Mouse (Mus musculus): Measurements from ENCODE around the gene H2-Ke6. TPM values are rescaled to one million over a fixed set of nuclear protein-coding genes. Genes with fewer than 3 reads are reported as not detected.
A peak's percentile ranks its signal among the peaks of the same experiment; 100 is the strongest.
"Not testable (repeated sequence)": the region's sequence is repeated elsewhere in the genome, so short reads cannot be mapped to it uniquely, and the experiment has no call there.

H2-Ke6 gene
- total RNA-seq, 2 experiments from 2014 or later, result 27.1 to 35.4 TPM

DNA sequence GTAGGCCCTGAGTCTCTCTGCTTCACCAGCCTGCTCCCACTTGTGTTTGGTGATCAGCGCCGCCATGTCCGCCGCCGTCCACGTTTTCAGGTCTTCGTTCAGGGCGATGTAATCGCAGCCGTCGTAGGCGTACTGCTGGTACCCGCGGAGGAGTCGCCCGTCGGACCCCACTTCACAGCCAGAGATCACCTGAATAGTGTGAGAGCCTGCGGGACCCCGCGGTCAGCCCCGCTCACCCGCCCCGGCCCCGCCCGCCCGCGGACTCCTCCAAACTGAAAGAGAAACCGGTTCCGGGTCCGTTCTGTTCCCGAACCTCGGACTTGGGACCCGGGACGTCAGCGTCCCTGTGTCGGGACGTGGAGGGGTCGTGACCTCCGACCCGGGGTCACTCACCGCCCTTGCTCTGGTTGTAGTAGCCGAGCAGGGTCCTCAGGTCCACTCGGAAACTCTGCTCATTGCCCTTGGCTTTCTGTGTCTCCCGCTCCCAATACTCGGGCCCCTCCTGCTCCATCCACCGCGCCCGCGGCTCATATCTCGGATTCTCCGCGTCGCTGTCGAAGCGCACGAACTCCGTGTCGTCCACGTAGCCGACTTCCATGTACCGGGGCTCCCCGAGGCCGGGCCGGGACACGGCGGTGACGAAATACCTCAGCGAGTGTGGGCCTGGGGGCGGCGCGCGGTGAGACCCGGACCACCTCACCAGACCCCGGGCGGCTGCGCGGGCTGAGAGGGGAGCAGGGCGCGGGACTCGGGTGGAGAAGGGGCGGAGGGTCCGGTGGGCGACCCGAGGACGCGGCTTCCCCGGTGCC is 28.3 kb downstream of the H2-Ke6 start:
- ATAC-seq (replicated peaks; ENCODE audit: poor library complexity, severe bottlenecking), result no peak

DNA sequence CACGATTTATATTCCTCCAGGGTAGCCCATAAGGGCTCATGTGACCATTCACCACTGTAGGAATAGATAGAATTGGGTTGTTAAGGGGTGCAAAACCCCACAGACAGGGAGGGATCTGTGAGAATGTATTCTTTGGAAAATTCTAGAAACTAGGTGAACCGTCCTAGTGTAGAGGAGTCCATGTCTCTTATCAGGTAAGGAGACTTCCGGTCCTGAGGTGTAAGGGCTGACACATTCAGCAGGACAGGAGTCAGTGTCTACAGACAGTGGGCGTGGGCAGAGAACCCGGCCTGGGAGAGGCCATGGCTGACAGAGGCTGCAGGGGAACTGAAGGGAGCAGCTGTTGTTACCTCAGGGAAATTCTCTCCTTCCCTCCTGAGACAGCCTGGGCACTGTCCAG is 29.2 kb downstream of the H2-Ke6 start:
- ATAC-seq (replicated peaks; ENCODE audit: poor library complexity, severe bottlenecking), result not testable (repeated sequence)

DNA sequence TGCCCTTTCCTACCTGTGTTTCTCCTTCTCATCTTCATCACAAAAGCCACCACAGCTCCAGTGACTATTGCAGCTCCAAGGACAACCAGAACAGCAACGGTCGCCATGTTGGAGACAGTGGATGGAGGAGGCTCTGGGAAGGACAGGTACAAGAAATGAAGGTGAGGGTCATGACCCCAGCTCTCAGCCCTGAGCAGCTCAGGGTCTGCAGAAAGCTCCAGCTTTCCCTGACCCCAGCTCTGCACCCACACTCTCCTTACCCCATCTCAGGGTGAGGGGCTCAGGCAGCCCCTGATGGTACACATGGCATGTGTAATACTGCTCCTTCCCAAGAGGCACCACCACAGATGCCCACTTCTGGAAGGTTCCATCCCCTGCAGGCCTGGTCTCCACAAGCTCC is 30.8 kb downstream of the H2-Ke6 start:
- ATAC-seq (replicated peaks; ENCODE audit: poor library complexity, severe bottlenecking), result not testable (repeated sequence)

DNA sequence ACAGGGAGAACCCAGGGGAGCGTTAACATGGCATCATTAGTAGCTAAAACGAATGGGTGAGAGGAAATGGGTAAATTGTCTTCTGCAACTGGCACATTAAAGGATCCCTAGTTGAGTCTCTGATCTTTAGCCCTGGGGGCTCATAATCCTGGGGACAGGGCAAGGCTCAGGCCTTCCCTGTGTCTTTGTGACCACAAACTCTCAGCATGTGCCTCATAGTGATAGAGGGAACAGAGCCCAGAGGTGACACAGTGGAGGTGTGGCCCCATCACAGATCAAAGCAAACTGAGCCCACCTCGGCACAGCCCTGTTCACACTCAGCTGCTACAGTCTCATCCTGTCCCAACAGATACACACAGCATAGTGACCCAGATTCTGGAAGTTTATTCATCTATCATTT is 32.2 kb downstream of the H2-Ke6 start:
- ATAC-seq (replicated peaks; ENCODE audit: poor library complexity, severe bottlenecking), result no peak

DNA sequence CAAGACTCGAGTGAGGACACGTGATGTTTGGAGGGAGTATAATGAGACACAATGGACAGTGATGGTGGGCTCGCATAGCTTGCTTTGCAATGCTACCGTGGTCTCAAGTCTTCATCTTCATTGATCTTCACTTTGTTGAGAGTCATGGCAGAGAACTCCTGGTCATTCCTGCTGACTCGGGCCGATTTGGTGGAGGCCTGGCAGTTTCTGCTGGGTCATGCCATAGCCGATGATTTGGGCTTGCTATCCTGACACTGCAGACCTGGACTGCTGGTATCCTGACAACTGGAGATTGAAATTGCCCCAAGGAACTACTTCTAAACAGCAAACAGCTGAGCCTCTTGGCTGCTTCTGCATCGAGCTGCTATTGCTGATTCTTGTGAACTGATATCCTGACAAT is 32.9 kb downstream of the H2-Ke6 start:
- ATAC-seq (replicated peaks; ENCODE audit: poor library complexity, severe bottlenecking), result no peak

DNA sequence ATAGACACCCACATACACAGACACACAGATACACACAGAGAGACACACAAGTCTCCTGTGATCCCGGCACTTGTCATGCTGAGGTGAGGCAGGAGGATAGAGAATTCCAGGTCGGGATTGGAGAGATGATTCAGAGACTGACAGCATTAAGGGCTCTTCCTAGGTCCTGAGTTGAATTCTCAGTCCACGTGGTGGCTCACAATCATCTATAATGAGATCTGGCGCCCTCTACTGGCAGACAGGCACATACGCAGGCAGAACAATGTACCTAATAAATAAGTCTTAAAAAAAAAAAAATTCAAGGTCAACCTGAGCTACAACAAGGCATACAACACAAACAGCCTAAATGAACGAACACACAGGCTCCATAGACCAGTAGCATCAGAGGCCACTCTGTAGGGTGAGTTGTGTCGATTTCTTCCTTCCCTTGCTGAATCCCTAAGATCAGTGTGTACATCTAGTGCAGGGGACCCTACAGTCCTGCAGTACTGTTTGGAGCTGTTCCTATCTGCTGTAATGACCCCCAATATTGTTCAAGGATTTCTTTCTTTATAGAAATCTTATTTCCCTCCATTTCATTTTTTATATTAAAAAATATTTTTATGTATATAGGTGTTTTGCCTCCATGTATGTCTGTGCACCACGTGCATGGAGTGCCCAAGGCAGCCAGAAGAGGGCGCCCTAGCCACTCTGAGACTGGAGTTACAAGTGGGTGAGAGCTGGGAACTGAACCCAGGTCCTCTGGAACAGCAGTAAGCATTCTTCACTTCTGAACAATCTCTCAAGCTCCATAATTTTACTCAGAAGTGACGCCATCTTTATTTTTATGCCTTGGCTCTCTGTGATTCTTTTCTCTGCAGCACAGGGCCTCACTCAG is 35.8 kb downstream of the H2-Ke6 start:
- ATAC-seq (replicated peaks; ENCODE audit: poor library complexity, severe bottlenecking), result peak; percentile 70

DNA sequence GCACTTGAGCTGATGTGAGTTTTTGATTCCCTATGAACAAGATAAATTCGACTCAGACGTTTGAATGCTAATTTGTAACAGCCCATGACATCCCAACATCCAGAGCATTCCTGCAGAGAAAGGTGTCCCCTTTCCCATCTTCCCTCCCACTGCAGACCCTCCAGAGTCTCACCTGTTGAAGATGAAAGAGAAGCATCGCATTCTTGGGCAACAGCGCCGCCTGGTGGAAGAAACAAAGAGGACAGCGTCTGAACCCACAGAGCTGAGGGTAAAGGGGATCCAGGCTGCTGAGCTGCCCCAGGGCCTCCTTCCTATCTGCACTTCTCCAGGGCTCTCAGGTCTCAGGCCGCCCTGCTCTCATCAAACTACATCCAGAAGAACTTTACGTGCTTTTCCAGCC is 45.7 kb downstream of the H2-Ke6 start:
- not testable (repeated sequence) for ATAC-seq (replicated peaks; ENCODE audit: poor library complexity, severe bottlenecking)

DNA sequence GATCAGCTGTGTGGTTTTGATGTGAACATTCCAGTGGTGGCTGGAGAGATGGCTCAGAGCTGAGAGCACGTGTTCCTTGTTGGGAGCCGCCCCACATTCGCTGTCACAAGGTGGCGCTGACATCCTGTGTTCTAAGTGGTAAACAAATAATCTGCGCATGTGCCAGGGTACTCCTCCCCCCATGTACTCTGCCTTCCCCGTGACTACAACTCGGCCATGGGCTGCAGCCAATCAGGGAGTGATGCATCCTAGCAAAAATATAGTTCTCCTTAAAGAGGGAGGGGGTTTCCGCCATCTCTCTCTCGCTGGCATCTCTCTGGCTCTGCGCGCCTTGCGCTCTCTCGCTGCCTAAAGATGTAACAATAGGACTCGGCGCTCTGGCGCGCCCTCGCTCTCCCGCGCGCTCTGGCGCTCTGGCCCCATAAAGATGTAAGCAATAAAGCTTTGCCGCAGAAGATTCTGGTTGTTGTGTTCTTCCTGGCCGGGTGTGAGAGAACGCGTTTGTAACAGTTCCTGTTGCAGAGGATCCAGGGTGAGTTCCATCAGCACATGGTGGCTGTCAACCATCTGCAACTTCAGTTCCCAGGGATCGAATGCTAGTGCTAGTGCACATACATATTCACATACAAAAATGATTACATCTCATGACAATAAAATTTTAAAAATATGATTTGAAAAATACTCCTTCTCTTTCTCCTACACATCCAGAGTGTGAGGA is 46.5 kb downstream of the H2-Ke6 start:
- peak; percentile 61 for ATAC-seq (replicated peaks; ENCODE audit: poor library complexity, severe bottlenecking)

DNA sequence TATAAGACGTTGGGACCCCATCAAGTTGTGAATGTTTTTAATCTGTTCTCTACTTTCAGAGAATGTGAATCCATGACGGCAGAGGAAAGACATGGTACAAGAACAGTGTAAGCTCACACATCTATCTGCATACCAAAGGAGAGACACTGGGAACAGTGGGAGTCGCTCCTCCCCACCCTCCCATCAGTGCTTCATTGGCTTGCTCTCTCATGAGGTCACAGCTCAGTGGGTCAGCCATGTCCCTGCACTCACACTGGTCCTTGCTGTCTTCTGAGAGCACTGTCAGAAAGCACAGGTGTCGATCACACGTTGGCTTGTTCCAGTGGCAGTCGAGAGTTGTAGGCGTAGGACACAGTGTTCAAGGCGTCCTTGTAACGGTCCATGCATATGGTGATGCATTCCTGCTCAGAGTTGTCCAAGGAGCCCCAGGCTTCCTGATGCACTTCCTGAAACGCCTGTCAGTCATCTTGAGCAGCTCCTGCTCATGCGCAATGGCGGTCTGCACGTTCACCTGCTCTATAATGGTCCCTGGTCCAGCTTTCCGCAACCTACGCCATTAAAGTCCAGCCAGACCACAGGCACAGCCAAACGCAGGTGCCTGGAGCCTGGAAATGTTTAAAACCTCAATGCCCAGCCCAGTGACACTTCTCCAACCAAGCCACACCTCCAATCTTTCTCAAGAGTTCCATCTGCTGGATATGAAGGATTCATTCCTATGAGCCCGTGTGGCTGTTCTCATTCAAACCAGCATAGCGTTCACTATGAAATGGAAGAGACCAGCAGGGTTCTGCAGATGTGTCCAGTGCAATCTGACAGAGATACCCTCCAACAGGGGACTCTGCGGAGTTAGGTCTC is 47.5 kb downstream of the H2-Ke6 start:
- 0 out of 2 replicates have a peak, but pooled peaks have one; percentile 7 for ATAC-seq (replicated peaks; ENCODE audit: poor library complexity, severe bottlenecking)

DNA sequence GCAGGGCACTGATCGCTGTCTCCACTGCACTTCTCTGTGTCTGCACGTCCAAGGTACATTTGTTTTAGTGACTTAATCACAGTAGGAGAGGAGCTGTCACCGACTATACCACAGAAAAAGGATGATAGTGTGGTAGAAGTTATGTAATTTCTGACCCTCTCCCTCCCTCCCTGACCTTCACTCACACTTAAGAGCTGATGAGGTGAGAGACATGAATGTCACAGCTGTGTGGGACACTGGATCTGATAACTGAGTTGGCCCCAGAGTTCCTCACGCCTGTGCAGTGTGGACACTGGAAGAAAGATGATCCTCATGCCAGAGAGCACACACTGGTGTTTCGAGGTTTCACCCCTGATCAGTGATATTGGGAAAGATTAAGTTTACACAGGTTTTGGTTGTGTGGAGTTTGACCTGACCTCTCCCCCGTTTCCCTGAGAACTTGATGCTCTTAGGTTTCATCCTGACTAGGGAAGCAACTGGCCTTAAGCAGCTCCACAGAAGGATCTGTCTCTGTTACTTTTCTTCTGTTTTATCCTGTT is 48.3 kb downstream of the H2-Ke6 start:
- ATAC-seq (replicated peaks; ENCODE audit: poor library complexity, severe bottlenecking), result no peak

DNA sequence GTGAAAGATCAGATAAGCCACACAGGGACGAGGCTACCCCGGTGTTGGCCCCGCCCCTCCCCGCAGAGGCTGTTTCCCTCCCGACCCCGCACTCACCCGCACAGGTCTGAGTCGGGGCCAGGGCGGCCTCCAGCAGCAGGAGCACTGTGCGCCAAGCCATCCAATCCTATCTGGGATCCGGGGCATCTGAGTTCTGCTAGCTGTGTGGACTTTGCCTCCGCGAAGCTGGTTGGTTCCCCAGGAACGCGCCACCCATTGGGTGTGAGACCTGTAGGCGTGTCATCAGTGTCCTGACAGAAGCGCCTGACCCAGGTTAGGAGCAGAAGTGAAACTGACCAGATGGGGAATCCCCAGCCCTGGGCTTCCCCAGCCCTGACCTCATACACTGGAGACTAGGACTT is 49.2 kb downstream of the H2-Ke6 start:
- ATAC-seq (replicated peaks; ENCODE audit: poor library complexity, severe bottlenecking), result peak; percentile 90

DNA sequence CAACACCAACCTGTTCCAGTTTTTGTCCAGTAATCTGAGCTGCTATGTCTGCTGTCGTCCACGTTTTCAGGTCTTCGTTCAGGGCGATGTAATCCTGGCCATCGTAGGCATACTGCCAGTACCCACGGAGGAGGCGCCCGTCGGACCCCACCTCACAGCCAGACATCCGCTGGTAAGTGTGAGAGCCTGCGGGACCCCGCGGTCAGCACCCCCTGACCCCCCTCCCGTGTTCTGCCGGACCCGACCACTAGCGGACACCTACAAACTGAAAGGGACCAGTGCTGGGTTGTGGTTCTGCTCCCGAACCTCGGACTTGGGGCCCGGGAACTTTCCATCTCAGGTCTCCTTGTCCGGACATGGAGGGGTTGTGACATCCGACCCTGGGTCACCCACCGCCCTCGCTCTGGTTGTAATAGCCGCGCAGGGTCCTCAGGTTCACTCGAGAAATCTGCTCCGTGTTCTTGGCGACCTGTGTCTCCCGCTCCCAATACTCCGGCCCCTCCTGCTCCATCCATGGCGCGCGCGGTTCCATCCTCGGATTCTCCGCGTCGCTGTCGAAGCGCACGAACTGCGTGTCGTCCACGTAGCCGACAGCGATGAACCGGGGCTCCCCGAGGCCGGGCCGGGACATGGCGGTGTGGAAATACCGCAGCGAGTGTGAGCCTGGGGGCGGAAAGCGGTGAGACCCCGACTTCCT is 49.9 kb downstream of the H2-Ke6 start:
- no peak for ATAC-seq (replicated peaks; ENCODE audit: poor library complexity, severe bottlenecking)

Other genes with a start within 250 kb of the H2-Ke6 start
Only the 30 nearest of the 33 such genes appear.
- 3,502 and 3,517 TPM in 2 replicates for gene Rps28, start 203.5 kb downstream of the H2-Ke6 start, total RNA-seq (2014; fragmentation: Nextera tagmentation)
- 2,416 and 2,576 TPM in 2 replicates for gene Rps28, start 203.5 kb downstream of the H2-Ke6 start, total RNA-seq (2017)
- gene Ndufa7, start 203.5 kb downstream of the H2-Ke6 start, total RNA-seq (2014; fragmentation: Nextera tagmentation), result 282 and 300 TPM in 2 replicates
- gene Ndufa7, start 203.5 kb downstream of the H2-Ke6 start, total RNA-seq (2017), result 133 and 200 TPM in 2 replicates
- gene Cd320, start 185.0 kb downstream of the H2-Ke6 start, total RNA-seq (2014; fragmentation: Nextera tagmentation), result 21.9 and 35.5 TPM in 2 replicates
- 20.3 and 31.3 TPM in 2 replicates for gene Cd320, start 185.0 kb downstream of the H2-Ke6 start, total RNA-seq (2017)
- gene Gm7029, start 154.2 kb downstream of the H2-Ke6 start, total RNA-seq (2014; fragmentation: Nextera tagmentation), result not detected in 2 replicates
- gene Gm7029, start 154.2 kb downstream of the H2-Ke6 start, total RNA-seq (2017), result not detected in 2 replicates
- 9.5 and 13.9 TPM in 2 replicates for gene Kifc1, start 137.4 kb downstream of the H2-Ke6 start, total RNA-seq (2014; fragmentation: Nextera tagmentation)
- 31.3 and 35.8 TPM in 2 replicates for gene Kifc1, start 137.4 kb downstream of the H2-Ke6 start, total RNA-seq (2017)
- gene Platr17, start 122.9 kb downstream of the H2-Ke6 start, total RNA-seq (2014; fragmentation: Nextera tagmentation), result 0.98 and 1.4 TPM in 2 replicates
- gene Platr17, start 122.9 kb downstream of the H2-Ke6 start, total RNA-seq (2017), result 0.46 TPM in 1 of 2 replicates, not detected in the other
- gene Daxx, start 118.6 kb downstream of the H2-Ke6 start, total RNA-seq (2014; fragmentation: Nextera tagmentation), result 44.7 and 55.1 TPM in 2 replicates
- 22.4 and 40.6 TPM in 2 replicates for gene Daxx, start 118.6 kb downstream of the H2-Ke6 start, total RNA-seq (2017)
- gene Tapbp, start 112.2 kb downstream of the H2-Ke6 start, total RNA-seq (2014; fragmentation: Nextera tagmentation), result 68.2 and 76.8 TPM in 2 replicates
- 48.0 and 57.7 TPM in 2 replicates for gene Tapbp, start 112.2 kb downstream of the H2-Ke6 start, total RNA-seq (2017)
- 11.9 and 22.0 TPM in 2 replicates for gene Zbtb22, start 112.2 kb downstream of the H2-Ke6 start, total RNA-seq (2014; fragmentation: Nextera tagmentation)
- gene Zbtb22, start 112.2 kb downstream of the H2-Ke6 start, total RNA-seq (2017), result 16.8 and 23.9 TPM in 2 replicates
- gene Rgl2, start 98.5 kb downstream of the H2-Ke6 start, total RNA-seq (2014; fragmentation: Nextera tagmentation), result 44.6 and 78.3 TPM in 2 replicates
- 35.5 and 35.8 TPM in 2 replicates for gene Rgl2, start 98.5 kb downstream of the H2-Ke6 start, total RNA-seq (2017)
- gene Pfdn6, start 87.7 kb downstream of the H2-Ke6 start, total RNA-seq (2014; fragmentation: Nextera tagmentation), result 177 and 226 TPM in 2 replicates
- 149 and 168 TPM in 2 replicates for gene Pfdn6, start 87.7 kb downstream of the H2-Ke6 start, total RNA-seq (2017)
- 41.4 and 56.6 TPM in 2 replicates for gene Wdr46, start 87.4 kb downstream of the H2-Ke6 start, total RNA-seq (2014; fragmentation: Nextera tagmentation)
- 48.6 and 53.9 TPM in 2 replicates for gene Wdr46, start 87.4 kb downstream of the H2-Ke6 start, total RNA-seq (2017)
- gene B3galt4, start 76.6 kb downstream of the H2-Ke6 start, total RNA-seq (2014; fragmentation: Nextera tagmentation), result 3.2 and 3.3 TPM in 2 replicates
- gene B3galt4, start 76.6 kb downstream of the H2-Ke6 start, total RNA-seq (2017), result 3.2 and 4.0 TPM in 2 replicates
- 38.4 and 39.2 TPM in 2 replicates for gene Vps52, start 72.2 kb downstream of the H2-Ke6 start, total RNA-seq (2014; fragmentation: Nextera tagmentation)
- gene Vps52, start 72.2 kb downstream of the H2-Ke6 start, total RNA-seq (2017), result 18.6 and 19.2 TPM in 2 replicates
- gene Rps18, start 72.1 kb downstream of the H2-Ke6 start, total RNA-seq (2014; fragmentation: Nextera tagmentation), result 4,404 and 5,660 TPM in 2 replicates
- 1,485 and 1,727 TPM in 2 replicates for gene Rps18, start 72.1 kb downstream of the H2-Ke6 start, total RNA-seq (2017)
- gene H2-K1, start 27.7 kb downstream of the H2-Ke6 start, total RNA-seq (2014; fragmentation: Nextera tagmentation), result 1,023 and 1,149 TPM in 2 replicates
- 564 and 822 TPM in 2 replicates for gene H2-K1, start 27.7 kb downstream of the H2-Ke6 start, total RNA-seq (2017)
- 14.5 and 19.8 TPM in 2 replicates for gene Ring1, start 3.4 kb downstream of the H2-Ke6 start, total RNA-seq (2014; fragmentation: Nextera tagmentation)
- gene Ring1, start 3.4 kb downstream of the H2-Ke6 start, total RNA-seq (2017), result 9.9 and 14.0 TPM in 2 replicates
- gene Slc39a7, start 3.6 kb upstream of the H2-Ke6 start, total RNA-seq (2014; fragmentation: Nextera tagmentation), result 41.0 and 56.8 TPM in 2 replicates
- 99.8 and 103 TPM in 2 replicates for gene Slc39a7, start 3.6 kb upstream of the H2-Ke6 start, total RNA-seq (2017)
- gene Rxrb, start 3.8 kb upstream of the H2-Ke6 start, total RNA-seq (2014; fragmentation: Nextera tagmentation), result 51.0 and 55.4 TPM in 2 replicates
- gene Rxrb, start 3.8 kb upstream of the H2-Ke6 start, total RNA-seq (2017), result 40.5 and 47.2 TPM in 2 replicates
- gene Col11a2, start 11.4 kb upstream of the H2-Ke6 start, total RNA-seq (2014; fragmentation: Nextera tagmentation), result 2.1 and 3.4 TPM in 2 replicates
- 1.2 and 3.4 TPM in 2 replicates for gene Col11a2, start 11.4 kb upstream of the H2-Ke6 start, total RNA-seq (2017)
- gene H2-Oa, start 64.3 kb upstream of the H2-Ke6 start, total RNA-seq (2014; fragmentation: Nextera tagmentation), result 6.4 and 15.0 TPM in 2 replicates
- gene H2-Oa, start 64.3 kb upstream of the H2-Ke6 start, total RNA-seq (2017), result 1.7 and 7.6 TPM in 2 replicates
- 97.2 and 116 TPM in 2 replicates for gene H2-DMa, start 91.5 kb upstream of the H2-Ke6 start, total RNA-seq (2014; fragmentation: Nextera tagmentation)
- 40.2 and 41.8 TPM in 2 replicates for gene H2-DMa, start 91.5 kb upstream of the H2-Ke6 start, total RNA-seq (2017)
- gene Brd2, start 94.6 kb upstream of the H2-Ke6 start, total RNA-seq (2014; fragmentation: Nextera tagmentation), result 165 and 218 TPM in 2 replicates
- gene Brd2, start 94.6 kb upstream of the H2-Ke6 start, total RNA-seq (2017), result 273 and 284 TPM in 2 replicates
- 3.2 and 3.6 TPM in 2 replicates for gene H2-DMb2, start 115.2 kb upstream of the H2-Ke6 start, total RNA-seq (2014; fragmentation: Nextera tagmentation)
- 3.8 and 7.1 TPM in 2 replicates for gene H2-DMb2, start 115.2 kb upstream of the H2-Ke6 start, total RNA-seq (2017)
- gene H2-DMb1, start 125.0 kb upstream of the H2-Ke6 start, total RNA-seq (2014; fragmentation: Nextera tagmentation), result 55.3 and 56.9 TPM in 2 replicates
- 47.9 and 48.5 TPM in 2 replicates for gene H2-DMb1, start 125.0 kb upstream of the H2-Ke6 start, total RNA-seq (2017)
- 45.4 and 60.7 TPM in 2 replicates for gene Tap1, start 159.5 kb upstream of the H2-Ke6 start, total RNA-seq (2014; fragmentation: Nextera tagmentation)
- gene Tap1, start 159.5 kb upstream of the H2-Ke6 start, total RNA-seq (2017), result 81.6 and 89.7 TPM in 2 replicates
- gene Psmb9, start 159.7 kb upstream of the H2-Ke6 start, total RNA-seq (2014; fragmentation: Nextera tagmentation), result 144 and 147 TPM in 2 replicates
- gene Psmb9, start 159.7 kb upstream of the H2-Ke6 start, total RNA-seq (2017), result 103 and 141 TPM in 2 replicates
- 391 and 417 TPM in 2 replicates for gene Psmb8, start 169.7 kb upstream of the H2-Ke6 start, total RNA-seq (2014; fragmentation: Nextera tagmentation)
- gene Psmb8, start 169.7 kb upstream of the H2-Ke6 start, total RNA-seq (2017), result 462 and 464 TPM in 2 replicates
- 23.2 and 40.2 TPM in 2 replicates for gene Tap2, start 175.5 kb upstream of the H2-Ke6 start, total RNA-seq (2014; fragmentation: Nextera tagmentation)
- gene Tap2, start 175.5 kb upstream of the H2-Ke6 start, total RNA-seq (2017), result 62.7 and 69.6 TPM in 2 replicates
- 8.3 and 13.9 TPM in 2 replicates for gene H2-Ob, start 210.8 kb upstream of the H2-Ke6 start, total RNA-seq (2014; fragmentation: Nextera tagmentation)
- 2.1 and 2.3 TPM in 2 replicates for gene H2-Ob, start 210.8 kb upstream of the H2-Ke6 start, total RNA-seq (2017)

Data from granulocyte monocyte progenitor cell, adult 5-6 weeks (primary cell).